Mouse (Mus musculus): Measurements from ENCODE around the gene Mvb12b. TPM values are rescaled to one million over a fixed set of nuclear protein-coding genes. Genes with fewer than 3 reads are reported as not detected.

Mvb12b gene
- total and polyA plus RNA-seq, 3 experiments = 22.8 to 23.3 TPM; not detected in 1

- Histone ChIP-seq H3K79me2 (ENCODE audit: control insufficient read depth, insufficient read depth, low read length, poor library complexity) (no peaks in the 10 kb centered on the region), H3K4me1 (ENCODE audit: control insufficient read depth in 1 of 2, insufficient read depth in 2 of 2, low read length in 2 of 2) (no peaks in the 10 kb centered on the region), H3K36me3 (ENCODE audit: control insufficient read depth in 1 of 2, insufficient read depth in 2 of 2, low read length in 2 of 2) (no peaks in the 10 kb centered on the region), H3K9ac (ENCODE audit: control insufficient read depth, low read depth, low read length, poor library complexity, severe bottlenecking) (no peak overlapping the region), H3K4me3 (ENCODE audit: control insufficient read depth in 1 of 2, insufficient read depth in 1 of 2, low read depth in 2 of 2, low read length in 2 of 2) (no peak overlapping the region), H3K9me3 (replicated peaks; ENCODE audit: insufficient read depth, low read length) (no peaks in the 10 kb centered on the region), H3K27ac (ENCODE audit: control insufficient read depth, low read depth, low read length) (no peak overlapping the region), H3K27me3 (ENCODE audit: control insufficient read depth in 1 of 2, insufficient read depth in 2 of 2, low read length in 2 of 2) (no peaks in the 10 kb centered on the region)
- no peak for DNase-seq (ENCODE audit: low read depth, low spot score)
- TF ChIP-seq POLR2AphosphoS2 (IDR thresholded peaks at IDR 0.05; ENCODE audit: low read length) (no peak), GATA1 (IDR thresholded peaks at IDR 0.05; ENCODE audit: low read depth, low read length) (no peak), ETS1 (IDR thresholded peaks at IDR 0.05; ENCODE audit: low read depth, low read length) (no peak), GABPA (IDR thresholded peaks at IDR 0.05; ENCODE audit: low read depth, low read length) (no peak), TCF12 (IDR thresholded peaks at IDR 0.05; ENCODE audit: low read depth, low read length) (no peak), MYC (IDR thresholded peaks at IDR 0.05; ENCODE audit: low read depth, low read length) (no peak), POLR2AphosphoS5 (IDR thresholded peaks at IDR 0.05; ENCODE audit: borderline replicate concordance, low read depth, low read length) (no peak), MEF2A (IDR thresholded peaks at IDR 0.05; ENCODE audit: extremely low read depth, insufficient replicate concordance, low read depth, low read length, poor library complexity, severe bottlenecking) (no peak), TBP (IDR thresholded peaks at IDR 0.05; ENCODE audit: low read depth, low read length) (no peak), TAL1 (IDR thresholded peaks at IDR 0.05; ENCODE audit: low read length) (no peak), NELFE (IDR thresholded peaks at IDR 0.05; ENCODE audit: low read depth, low read length) (no peak), NRF1 (IDR thresholded peaks at IDR 0.05; ENCODE audit: insufficient read depth, low read depth, low read length, poor library complexity, severe bottlenecking) (no peak), SMC3 (IDR thresholded peaks at IDR 0.05; ENCODE audit: low read depth, low read length) (no peak), KAT2A (conservative IDR thresholded peaks at IDR 0.05; ENCODE audit: low read depth, low read length) (no peak), MXI1 (IDR thresholded peaks at IDR 0.05; ENCODE audit: low read depth, low read length) (no peak), ZC3H11A (IDR thresholded peaks at IDR 0.05; ENCODE audit: low read depth, low read length) (no peak), MYB (IDR thresholded peaks at IDR 0.05; ENCODE audit: low read depth, low read length) (no peak), POLR2A (IDR thresholded peaks at IDR 0.05; ENCODE audit: control insufficient read depth in 1 of 2, insufficient read depth in 1 of 2, low read depth in 1 of 2, low read length in 2 of 2, poor library complexity in 1 of 2) (no peak), MAZ (IDR thresholded peaks at IDR 0.05; ENCODE audit: low read depth, low read length) (no peak)
These were observed 76.3 kb downstream of the Mvb12b start for GRCm38 (mm10) chr2:33811349-33811890.

GRCm38 (mm10) chr2:33809081-33809480, 78.7 kb downstream of the Mvb12b start:
- no peak for DNase-seq (ENCODE audit: low read depth, low spot score)
- TF ChIP-seq GATA1 (IDR thresholded peaks at IDR 0.05; ENCODE audit: low read depth, low read length) (no peak), USF1 (IDR thresholded peaks at IDR 0.05; ENCODE audit: low read depth, low read length) (no peak), NELFE (IDR thresholded peaks at IDR 0.05; ENCODE audit: low read depth, low read length) (no peak), HCFC1 (IDR thresholded peaks at IDR 0.05; ENCODE audit: low read depth, low read length) (no peak), MYB (IDR thresholded peaks at IDR 0.05; ENCODE audit: low read depth, low read length) (no peak), E2F4 (IDR thresholded peaks at IDR 0.05; ENCODE audit: borderline replicate concordance, low read depth, low read length) (no peak), USF2 (IDR thresholded peaks at IDR 0.05; ENCODE audit: borderline replicate concordance in 1 of 2, insufficient read depth in 1 of 2, low read depth in 1 of 2, low read length in 2 of 2) (no peak)
- Histone ChIP-seq H3K27ac (ENCODE audit: control insufficient read depth, low read depth, low read length) (no peak overlapping the region), H3K4me3 (ENCODE audit: control insufficient read depth in 1 of 2, insufficient read depth in 1 of 2, low read depth in 2 of 2, low read length in 2 of 2) (no peak overlapping the region), H3K27me3 (ENCODE audit: control insufficient read depth in 1 of 2, insufficient read depth in 2 of 2, low read length in 2 of 2) (no peaks in the 10 kb centered on the region), H3K9me3 (replicated peaks; ENCODE audit: insufficient read depth, low read length) (no peaks in the 10 kb centered on the region), H3K4me1 (ENCODE audit: control insufficient read depth in 1 of 2, insufficient read depth in 2 of 2, low read length in 2 of 2) (no peaks in the 10 kb centered on the region), H3K79me2 (ENCODE audit: control insufficient read depth, insufficient read depth, low read length, poor library complexity) (no peaks in the 10 kb centered on the region), H3K9ac (ENCODE audit: control insufficient read depth, low read depth, low read length, poor library complexity, severe bottlenecking) (no peak overlapping the region), H3K36me3 (ENCODE audit: control insufficient read depth in 1 of 2, insufficient read depth in 2 of 2, low read length in 2 of 2) (no peaks in the 10 kb centered on the region)

All from MEL (cell line).